Mouse (Mus musculus): ENCODE results near the gene Klra6. TPM values are rescaled to one million over a fixed set of nuclear protein-coding genes. Genes with fewer than 3 reads are reported as not detected.
"Not testable (repeated sequence)": the region's sequence is repeated elsewhere in the genome, so short reads cannot be mapped to it uniquely, and the experiment has no call there.

Klra6 gene
- total RNA-seq (2021): not detected in 2 replicates
- long read RNA-seq, experiment 1: 0 reads
- long read RNA-seq, experiment 2: 0 reads

DNA sequence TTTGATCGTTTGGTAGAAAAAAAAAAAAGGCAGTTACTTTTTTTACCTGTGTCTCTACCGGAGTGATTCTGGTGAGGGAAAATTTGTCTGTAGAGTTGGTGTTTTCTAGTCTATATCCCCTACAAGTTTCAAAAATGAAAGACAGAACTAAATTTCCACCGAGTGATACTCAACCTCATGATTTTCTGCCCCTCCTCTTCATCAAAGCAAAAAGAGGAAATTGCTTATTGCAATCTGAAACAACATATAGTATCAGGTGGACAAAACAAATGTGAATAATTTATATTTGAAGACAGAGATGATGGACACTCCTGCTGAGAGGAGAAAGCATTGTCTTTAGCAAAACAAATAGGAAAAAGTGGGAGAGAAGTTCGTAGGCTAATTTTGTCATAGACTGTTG lies at the start of gene Klra6:
Gene Klra6, minus strand, starts transcription at position 101 of the 400 bp plus-strand sequence.
- no peak for DNase-seq

DNA sequence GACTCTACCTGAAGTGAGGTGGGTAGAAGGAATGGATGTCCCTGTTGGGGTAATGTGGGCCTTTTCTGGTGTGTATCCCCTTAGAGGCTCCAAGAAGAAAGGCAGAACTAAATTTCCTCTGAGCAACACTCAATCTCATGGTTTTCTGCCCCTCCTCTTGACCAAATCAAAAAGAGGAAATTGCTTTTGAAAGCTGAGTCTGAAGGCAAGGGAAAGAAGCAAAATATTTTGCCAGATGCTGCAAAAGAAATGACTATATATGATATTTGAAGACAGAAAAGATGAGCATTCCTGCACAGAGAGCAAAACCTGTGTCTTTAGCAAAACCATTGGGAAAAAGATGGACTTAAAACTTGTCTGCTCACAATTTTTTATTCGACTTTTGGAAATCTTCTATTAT lies 40.4 kb upstream of the Klra6 start, which contains the start of gene Klra4:
Gene Klra4, minus strand, starts transcription at position 101 of the 400 bp plus-strand sequence.
- DNase-seq: not testable (repeated sequence)

DNA sequence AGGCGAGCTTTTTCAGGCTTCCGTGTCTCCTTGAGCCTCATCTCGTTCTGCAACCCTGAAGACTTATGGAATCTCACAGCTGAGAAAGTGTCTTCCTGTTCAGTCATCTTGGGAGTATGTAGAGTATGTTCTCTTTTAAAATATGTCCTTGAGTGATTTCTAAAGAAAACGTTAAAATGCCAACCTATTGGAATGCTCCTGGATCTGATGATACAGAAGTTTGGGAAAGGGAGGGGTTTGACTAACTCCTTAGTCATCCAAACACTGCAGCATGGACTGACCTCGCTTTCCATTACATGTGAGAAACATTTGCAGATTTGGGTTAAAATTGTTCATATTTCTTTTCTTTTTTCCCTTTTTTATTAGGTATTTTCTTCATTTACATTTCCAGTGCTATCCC lies 38.4 kb upstream of the Klra6 start:
- DNase-seq: no peak

DNA sequence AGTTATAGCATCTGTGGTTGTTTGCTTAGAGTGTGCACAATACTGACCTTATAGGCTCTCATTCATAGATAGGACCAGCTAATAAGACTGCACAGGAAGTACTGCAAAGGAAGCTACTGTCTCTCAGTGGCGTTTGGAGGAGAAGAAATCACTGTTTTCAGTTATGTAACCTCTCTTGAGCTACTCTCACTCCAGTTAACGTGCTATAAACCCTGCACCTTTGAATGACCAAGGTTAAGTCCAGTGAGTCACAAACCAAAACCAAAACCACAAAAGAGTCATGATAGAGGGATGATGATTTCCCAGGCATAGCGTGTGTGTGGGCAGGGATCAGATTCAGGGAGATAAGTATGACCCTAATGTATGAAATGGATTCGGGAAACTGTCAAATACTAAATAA lies 8.4 kb upstream of the Klra6 start:
- not testable (repeated sequence) for DNase-seq

DNA sequence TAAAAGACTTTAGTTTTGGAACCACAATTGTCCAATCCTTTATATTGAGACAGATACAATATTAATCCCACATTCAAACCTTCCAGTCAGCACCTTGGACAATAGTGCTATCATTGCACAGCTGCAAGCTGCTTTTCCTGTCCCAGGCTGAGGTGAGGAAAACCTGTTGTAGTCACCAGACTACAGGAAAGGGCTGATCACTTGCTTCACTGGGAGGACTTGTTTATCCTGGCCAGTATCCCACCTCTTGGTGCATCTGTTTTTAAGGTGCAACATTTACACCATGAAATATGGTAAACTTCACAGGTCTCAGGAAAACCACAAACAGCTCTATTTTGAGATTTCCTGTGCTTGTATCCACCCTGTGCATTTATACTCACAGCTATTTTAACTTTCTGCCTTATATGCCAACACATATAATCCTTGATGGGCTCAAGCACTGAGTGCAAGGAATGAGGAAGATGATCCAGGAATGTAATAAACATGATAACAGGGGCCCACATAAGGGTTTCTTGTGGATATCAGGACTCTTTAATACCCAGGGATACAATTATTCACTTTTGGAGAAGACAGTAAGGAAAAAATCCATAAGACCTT lies 4.8 kb upstream of the Klra6 start:
- not testable (repeated sequence) for DNase-seq

Other genes starting within 250 kb of the Klra6 start
- gene Gm156, start 242.7 kb downstream of the Klra6 start, total RNA-seq (2021): not detected in 2 replicates
- gene Gm17631, start 164.3 kb downstream of the Klra6 start, total RNA-seq (2021): not detected in 2 replicates
- gene Klra17, start 150.3 kb downstream of the Klra6 start, total RNA-seq (2021): not detected in 2 replicates
- gene Klra5, start 109.3 kb downstream of the Klra6 start, total RNA-seq (2021): not detected in 2 replicates
- not detected in 2 replicates for gene Klra4, start 40.3 kb upstream of the Klra6 start, total RNA-seq (2021)
- not detected in 2 replicates for gene Klra8, start 102.9 kb upstream of the Klra6 start, total RNA-seq (2021)
- gene Klra9, start 166.2 kb upstream of the Klra6 start, total RNA-seq (2021): not detected in 2 replicates
- not detected in 2 replicates for gene Klra7, start 206.4 kb upstream of the Klra6 start, total RNA-seq (2021)